Mouse (Mus musculus) left cerebral cortex, postnatal 14 days (tissue): Measurements from ENCODE around the gene Rps28. TPM values are rescaled to one million over a fixed set of nuclear protein-coding genes. Genes with fewer than 3 reads are reported as not detected.

ENCODE experiments used
- DNase-seq, 2 experiments: peaks; one replicate each; pipeline ENCODE4 v3.0.0; 2021 to 2022; ENCODE audit warnings: low spot score in 2 of 2, mixed read lengths in 1 of 2
- intact Hi-C: fragments of 180-260 bp; cut with DNase I; formaldehyde crosslinking; loops from one replicate; pipeline ENCODE4 v1.15.1; 2025
- total RNA-seq, 2 experiments: library from RNA; stranded (reverse); gene quantifications; 2 replicates each; pipeline ENCODE4 v1.2.3; 2021

Rps28 gene
- total RNA-seq, 2 experiments from 2014 or later, result 681 to 713 TPM

DNA sequence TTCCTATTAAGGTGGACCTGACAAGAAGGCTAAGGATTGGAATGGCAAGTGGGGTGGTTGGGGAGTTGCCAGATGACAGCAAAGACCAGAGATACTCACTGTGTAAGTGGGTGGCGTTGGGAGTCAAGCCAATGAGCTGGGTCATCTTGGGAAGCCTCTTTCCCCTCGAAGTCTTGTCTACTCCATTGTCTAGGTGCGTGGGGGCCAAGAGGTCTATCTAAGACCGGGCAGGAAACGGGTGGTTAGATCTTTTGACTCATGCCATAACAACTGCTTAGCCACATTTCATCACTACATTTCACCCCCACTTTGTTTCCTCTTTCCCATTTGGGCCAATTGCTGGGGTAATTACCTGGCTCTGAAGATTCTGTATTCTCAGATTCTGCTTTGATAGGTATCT lies 43.9 kb downstream of the Rps28 start:
- intact Hi-C loops, result no loop called here
- no peak for DNase-seq

DNA sequence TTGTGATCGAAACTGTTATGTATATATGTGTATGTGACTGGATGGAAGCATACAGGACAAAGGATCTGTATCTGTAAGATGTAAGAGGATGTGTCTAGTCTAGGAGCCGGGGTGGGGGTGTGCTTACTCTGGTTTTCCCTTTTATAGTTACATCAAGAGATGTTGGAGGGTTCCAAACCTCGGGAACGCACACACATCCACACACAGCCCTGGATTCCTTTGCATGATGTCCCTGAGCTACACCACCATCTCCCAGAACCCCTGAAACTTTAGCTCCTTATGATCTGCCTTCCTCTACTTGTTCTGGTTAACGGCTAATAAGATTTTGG lies 44.4 kb downstream of the Rps28 start:
- DNase-seq, result no peak
- intact Hi-C loops, result no loop called here

DNA sequence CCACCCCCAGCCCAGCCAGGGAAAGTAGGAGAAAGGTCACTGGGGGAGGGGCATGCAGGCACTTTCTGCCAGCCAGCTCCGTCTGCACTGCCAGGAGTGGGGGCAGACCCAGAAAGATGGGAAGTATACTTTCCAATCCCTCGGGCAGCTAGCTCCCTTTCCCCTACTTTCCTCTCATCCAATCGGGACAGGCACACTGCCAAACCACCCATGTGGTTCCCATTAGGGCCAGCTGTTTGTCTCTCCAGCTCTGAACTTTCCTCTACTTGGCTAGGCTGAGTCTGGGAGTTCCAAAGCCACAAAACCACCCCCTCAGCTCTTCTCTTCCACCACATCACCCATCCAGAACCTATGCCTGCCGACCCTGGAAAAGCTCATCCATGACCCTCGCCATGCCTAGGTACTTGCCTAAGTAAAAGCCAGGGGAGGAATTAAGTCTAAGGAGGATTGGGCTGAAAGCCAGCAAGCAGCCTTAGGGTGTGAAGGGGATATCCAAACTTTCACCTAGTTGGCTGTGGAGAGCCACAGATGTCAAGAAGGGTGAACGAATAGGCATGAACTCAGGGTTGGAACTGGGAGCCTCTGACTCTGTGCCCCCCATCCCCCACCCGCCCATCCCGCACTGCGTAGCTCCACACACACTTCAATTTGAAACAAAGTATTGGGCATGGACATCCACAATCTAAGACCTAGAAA lies 44.9 kb downstream of the Rps28 start:
- intact Hi-C loops, result no loop called here
- DNase-seq, result peak; percentile 84 to 89

DNA sequence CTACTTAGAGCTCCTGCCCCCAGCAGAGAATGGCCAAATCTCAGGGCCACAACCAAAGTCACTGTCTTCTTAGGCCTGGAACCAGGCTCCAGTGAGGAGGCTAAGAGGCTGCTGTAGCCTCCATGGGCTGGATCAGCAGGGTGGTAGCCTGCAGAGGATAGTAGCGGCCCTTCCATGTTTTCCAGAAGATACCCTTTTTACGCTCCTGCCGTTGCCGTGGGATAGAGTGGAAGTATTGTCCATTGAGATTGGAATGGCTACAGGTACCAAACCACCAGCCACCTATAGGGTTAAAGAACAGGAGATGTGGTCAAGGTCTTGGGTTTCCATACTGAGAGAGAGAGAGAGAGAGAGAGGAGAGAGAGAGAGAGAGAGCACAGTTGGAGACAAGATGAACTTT lies 49.1 kb downstream of the Rps28 start:
- DNase-seq, result no peak
- intact Hi-C loops, result no loop called here

DNA sequence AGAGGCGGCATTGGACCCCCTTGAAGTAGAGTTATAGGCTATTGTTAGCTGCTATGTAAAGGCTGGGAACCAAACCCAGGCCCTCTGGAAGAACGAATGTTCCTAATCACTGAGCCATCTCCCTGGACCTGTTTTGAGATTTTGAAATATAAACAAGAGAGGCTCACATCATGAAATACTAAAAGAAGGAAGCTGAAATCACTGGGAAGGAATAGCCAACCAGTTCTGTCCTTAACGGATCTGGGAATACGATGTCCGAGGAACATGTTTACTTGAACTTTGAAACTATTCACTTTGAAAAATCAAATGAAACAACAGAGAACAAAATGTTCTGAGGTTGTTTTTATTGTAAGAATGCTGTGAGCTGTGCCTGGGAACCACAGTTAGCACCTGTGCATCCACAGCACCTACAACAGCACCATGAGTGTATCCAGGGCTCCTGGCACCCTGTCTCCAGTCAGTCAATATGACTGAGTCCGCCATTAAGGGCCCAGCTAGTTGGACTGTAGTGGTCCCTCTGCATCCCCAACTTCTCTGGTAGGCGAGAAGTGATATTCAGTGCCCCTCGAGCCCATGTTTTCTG lies 49.7 kb downstream of the Rps28 start:
- intact Hi-C loops, result no loop called here
- no peak for DNase-seq

DNA sequence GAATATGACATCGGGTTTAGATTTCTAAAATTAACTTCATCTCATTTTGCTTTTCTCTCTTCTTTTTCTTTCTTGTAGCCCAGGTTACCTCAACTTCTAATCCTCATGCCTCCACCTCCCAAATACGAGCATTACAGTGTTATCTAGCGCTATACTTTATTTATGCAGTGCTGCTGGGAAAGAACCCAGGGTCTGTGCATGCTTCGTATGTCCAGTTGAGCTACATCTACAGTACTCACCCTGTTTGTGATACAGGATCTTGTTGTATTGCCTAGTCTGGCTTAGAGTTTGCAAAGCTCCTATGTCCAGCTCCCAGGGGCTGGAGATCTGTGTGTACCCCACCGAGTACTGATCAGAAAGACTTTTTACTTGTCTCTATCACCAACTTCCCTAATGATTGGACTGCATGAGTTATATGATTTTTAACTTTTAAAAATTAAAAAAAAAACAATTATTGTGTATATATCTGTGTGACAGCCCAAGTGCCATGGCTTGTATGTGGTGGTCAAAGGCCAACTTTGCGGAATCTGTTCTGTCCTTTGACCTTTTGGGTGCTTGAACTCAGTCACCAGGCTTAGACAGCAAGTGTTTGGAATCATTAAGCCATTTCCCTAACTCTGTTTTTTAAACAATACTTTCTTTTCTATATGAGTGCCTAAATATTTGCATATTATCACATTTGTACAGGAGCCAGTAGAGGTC lies 50.3 kb downstream of the Rps28 start:
- intact Hi-C loops, result no loop called here

DNA sequence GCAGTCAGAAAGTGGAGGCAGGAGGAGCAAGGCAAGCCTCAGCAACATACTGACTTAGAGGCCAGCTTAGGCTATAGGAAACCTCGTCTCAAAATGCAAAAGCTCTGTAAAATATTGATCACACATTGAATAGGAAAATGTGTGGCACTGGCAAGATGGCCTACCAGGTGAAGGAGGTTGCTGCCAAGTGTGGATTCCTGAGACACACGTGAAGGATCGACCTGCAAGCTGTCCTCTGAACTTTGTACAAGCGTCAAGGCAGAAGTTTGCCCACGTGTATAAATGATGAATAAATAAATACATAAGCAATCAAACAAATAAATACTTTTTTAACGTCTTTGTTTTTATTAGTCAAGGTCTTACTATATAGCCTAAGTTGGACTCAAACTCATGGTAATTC lies 50.9 kb downstream of the Rps28 start:
- intact Hi-C loops, result no loop called here
- DNase-seq, result no peak

More for the DNA sequence above, 50.3 kb downstream of the Rps28 start:
- DNase-seq, result no peak

DNA sequence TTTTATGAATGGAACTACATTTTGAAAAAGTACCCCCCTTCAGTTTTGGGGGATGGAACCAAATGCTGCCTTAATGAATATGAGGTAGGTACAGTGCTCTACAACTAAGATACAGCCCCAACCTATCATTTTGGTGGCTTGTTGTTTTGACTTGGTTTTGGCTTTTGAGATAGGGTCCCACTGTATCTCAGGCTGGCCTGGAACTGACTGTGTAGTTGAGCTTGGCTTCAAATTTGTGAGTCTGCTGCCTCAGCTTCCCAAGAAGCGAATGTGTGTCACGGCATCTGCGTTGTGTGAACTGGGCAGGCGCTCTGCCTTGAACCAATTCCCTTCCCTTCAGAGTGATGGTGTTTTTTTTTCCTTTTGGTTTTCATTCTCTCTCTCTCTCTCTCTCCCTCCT lies 52.7 kb downstream of the Rps28 start:
- DNase-seq, result no peak
- intact Hi-C loops, result no loop called here

Other genes with a start within 250 kb of the Rps28 start
- 10 to 100 TPM; 44.4 to 45.7 TPM for gene Zfp414, start 195.5 kb downstream of the Rps28 start, total RNA-seq
- gene Pram1, start 186.5 kb downstream of the Rps28 start, total RNA-seq, result under 1 TPM in 1 of 2 experiments, not detected in 1; 0.55 TPM
- gene Hnrnpm, start 137.7 kb downstream of the Rps28 start, total RNA-seq, result 100 to 1,000 TPM; 109 to 116 TPM
- gene March2, start 105.9 kb downstream of the Rps28 start, total RNA-seq, result 10 to 100 TPM; 83.5 to 84.8 TPM
- 100 to 1,000 TPM; 302 to 341 TPM for gene Rab11b, start 64.0 kb downstream of the Rps28 start, total RNA-seq
- gene Angptl4, start 42.7 kb downstream of the Rps28 start, total RNA-seq, result 1 to 10 TPM; 5.5 to 6.6 TPM
- 10 to 100 TPM; 36.2 to 41.2 TPM for gene Kank3, start 14.0 kb downstream of the Rps28 start, total RNA-seq
- gene Ndufa7, start within 50 bp of the Rps28 start, total RNA-seq, result 100 to 1,000 TPM; 229 to 243 TPM
- gene Cd320, start 18.5 kb upstream of the Rps28 start, total RNA-seq, result 10 to 100 TPM; 29.3 to 31.9 TPM
- gene Gm7029, start 49.3 kb upstream of the Rps28 start, total RNA-seq, result not detected
- gene Kifc1, start 66.1 kb upstream of the Rps28 start, total RNA-seq, result 1 to 10 TPM; 3.1 to 3.7 TPM
- gene Platr17, start 80.6 kb upstream of the Rps28 start, total RNA-seq, result not detected
- gene Daxx, start 84.9 kb upstream of the Rps28 start, total RNA-seq, result 10 to 100 TPM; 25.4 to 29.3 TPM
- 10 to 100 TPM; 23.3 to 35.7 TPM for gene Tapbp, start 91.3 kb upstream of the Rps28 start, total RNA-seq
- gene Zbtb22, start 91.3 kb upstream of the Rps28 start, total RNA-seq, result 10 to 100 TPM; 29.7 to 35.2 TPM
- gene Rgl2, start 105.0 kb upstream of the Rps28 start, total RNA-seq, result 10 to 100 TPM; 65.1 to 68.3 TPM
- gene Pfdn6, start 115.8 kb upstream of the Rps28 start, total RNA-seq, result 10 to 100 TPM; 88.3 to 99.4 TPM
- 10 to 100 TPM; 14.1 to 17.2 TPM for gene Wdr46, start 116.1 kb upstream of the Rps28 start, total RNA-seq
- 1 to 10 TPM; 5.6 to 8.1 TPM for gene B3galt4, start 126.9 kb upstream of the Rps28 start, total RNA-seq
- gene Vps52, start 131.2 kb upstream of the Rps28 start, total RNA-seq, result 10 to 100 TPM; 80.3 to 83.6 TPM
- 100 to 1,000 TPM; 325 to 332 TPM for gene Rps18, start 131.4 kb upstream of the Rps28 start, total RNA-seq
- 10 to 100 TPM; 10.3 to 13.6 TPM for gene H2-K1, start 175.8 kb upstream of the Rps28 start, total RNA-seq
- 10 to 100 TPM; 25.3 to 30.8 TPM for gene Ring1, start 200.1 kb upstream of the Rps28 start, total RNA-seq
- 10 to 100 TPM; 27.7 to 30.1 TPM for gene H2-Ke6, start 203.5 kb upstream of the Rps28 start, total RNA-seq
- 10 to 100 TPM; 95.3 to 99.9 TPM for gene Slc39a7, start 207.1 kb upstream of the Rps28 start, total RNA-seq
- gene Rxrb, start 207.2 kb upstream of the Rps28 start, total RNA-seq, result 10 to 100 TPM; 81.7 to 86.7 TPM
- 10 to 100 TPM; 16.6 to 22.6 TPM for gene Col11a2, start 214.9 kb upstream of the Rps28 start, total RNA-seq